ENCODE assay signal across 16 mouse cellular contexts in the genomic region with DNA sequence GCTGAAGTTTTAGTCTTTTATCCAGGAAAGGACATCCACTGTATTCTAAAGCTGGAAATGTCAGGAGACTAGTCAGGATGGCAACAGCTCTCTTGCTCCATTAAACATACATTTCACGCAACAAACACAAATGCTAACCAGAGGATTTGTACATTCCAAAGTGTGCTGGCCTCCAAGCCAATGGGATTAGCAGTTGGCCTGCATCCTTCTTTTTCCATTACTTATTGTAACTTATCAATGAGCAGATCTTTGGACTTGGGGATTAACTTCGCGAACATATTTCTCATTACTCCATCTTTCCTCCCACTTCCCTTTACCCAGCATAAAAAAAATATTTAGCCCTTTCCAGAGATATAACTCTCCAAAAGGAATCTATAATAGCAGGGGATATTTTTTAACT.
"Had no signal": no experiment of that assay in that cellular context is flagged by ENCODE, and none has a peak within 500 bp of the region (broad histone marks: within the 10 kb centered on the region; RNA-seq: fewer than 3 reads in every experiment).

No protein-coding gene starts in this region.

- DNase-seq: heart, postnatal 10 days; heart, postnatal 14 days; heart, postnatal 36 days; heart, postnatal 4 days; kidney, adult 11 months; kidney, adult 18-20 months; kidney, adult 2 months; kidney, adult 8-10 months; kidney, adult 9 months; kidney, postnatal 10 days; kidney, postnatal 14 days; kidney, postnatal 25 days; kidney, postnatal 36 days; kidney, postnatal 4 days; layer of hippocampus, adult 9-11 months; layer of hippocampus, postnatal 36 days had no signal
